Mouse (Mus musculus) layer of hippocampus, postnatal 25 days (tissue): ENCODE measurements around the gene Tdp1. TPM values are rescaled to one million over a fixed set of nuclear protein-coding genes. Genes with fewer than 3 reads are reported as not detected.

Experiments
- DNase-seq, 2 experiments: peaks; one replicate each; pipeline ENCODE4 v3.0.0; 2022; ENCODE audit warnings: mixed read lengths in 2 of 2, low spot score in 1 of 2; ENCODE audit errors: extremely low spot score in 1 of 2
- total RNA-seq, 2 experiments: library from RNA; stranded (reverse); gene quantifications; 2 replicates each; pipeline ENCODE4 v1.2.3; 2021

The Tdp1 gene
- 10 to 100 TPM; 26.2 to 29.5 TPM for total RNA-seq

DNA sequence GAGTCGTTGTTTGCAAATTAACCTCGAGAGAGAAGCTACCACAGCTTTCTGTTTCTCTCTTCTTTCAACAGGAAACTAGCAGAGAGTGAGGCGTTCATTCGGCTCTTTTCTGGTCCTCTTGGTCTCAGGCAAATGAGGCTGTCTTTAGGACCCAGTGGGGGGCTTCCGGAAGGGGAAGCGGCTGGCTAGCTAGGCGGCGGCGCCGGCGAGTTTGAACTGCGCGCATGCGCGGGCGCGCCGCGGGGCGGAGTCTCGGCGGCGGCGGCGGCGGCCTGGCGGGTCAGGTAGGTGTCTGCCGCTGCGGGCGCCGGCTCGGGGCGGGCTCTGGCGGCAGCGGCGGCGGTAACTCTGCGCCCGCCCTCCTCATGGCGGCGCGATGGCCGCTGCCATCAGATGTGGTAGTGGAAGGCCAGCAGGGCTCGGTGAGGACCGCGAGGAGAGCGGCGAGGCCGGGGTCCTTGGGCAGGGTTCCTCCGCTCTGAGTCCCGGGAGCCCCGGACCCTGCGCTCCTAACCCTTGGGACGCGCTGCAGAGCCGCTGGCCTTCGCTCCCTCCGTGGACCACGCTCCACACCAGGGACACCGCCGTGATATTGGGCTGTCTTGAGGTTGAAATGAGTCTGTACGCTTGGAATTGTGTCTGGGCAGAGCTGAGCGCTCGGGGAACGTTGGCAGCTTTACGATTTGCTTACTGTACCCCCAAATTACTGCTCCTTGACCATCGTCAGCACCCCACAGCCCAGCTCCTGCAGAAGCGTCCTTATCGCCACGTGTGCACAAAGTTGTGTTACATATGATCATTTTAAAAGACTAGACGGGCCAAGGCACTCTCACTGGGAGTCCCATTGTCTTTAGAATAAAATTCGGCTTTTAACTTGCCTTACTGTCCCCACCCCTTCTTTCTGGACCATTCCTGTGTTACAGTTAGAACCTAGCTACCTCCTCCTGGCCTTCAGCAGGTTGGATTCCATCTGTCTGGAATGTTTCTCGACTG lies at the start of gene Tdp1, which contains the start of gene Efcab11:
TSS of gene Tdp1 (plus strand) at position 249 of the 993 bp plus-strand sequence.
TSS of gene Efcab11 (minus strand) at position 171 of the 993 bp plus-strand sequence.
- DNase-seq = peak; percentile 82 to 84

DNA sequence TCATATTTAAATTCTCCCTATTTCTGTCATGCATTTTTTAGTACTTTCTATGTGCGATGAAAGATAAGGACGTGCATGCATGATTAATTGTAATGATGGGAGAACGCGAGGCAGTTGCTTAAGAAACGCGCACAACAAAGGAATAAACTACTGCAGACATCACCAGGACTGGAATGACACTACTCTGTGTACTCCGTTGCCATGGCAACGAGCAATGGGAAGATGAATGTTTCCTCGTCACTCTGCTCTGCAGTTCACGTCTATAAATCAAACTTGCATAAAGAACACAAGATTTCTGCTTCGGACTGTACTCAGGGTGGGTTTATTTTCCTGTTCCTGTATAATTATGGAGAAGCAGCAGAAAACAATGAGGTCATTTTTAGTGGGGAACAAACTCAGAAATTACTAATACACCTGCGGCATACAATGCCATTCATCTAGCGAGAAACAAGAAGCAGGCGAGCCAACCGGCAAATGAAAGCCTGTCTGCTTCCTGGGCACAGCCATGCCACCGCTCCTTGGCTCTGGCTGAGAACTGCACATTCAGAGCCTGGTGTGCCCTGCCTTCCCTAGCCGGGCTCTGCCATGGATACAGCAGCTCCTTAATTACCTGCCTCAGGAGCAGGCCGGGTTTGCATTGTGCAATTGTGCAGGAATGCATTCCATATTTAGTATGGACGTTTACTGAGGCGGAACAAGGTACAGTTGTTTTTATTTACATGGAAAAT lies 47.7 kb upstream of the Tdp1 start:
- peak in 1 of 2 experiments; percentile 30 for DNase-seq

DNA sequence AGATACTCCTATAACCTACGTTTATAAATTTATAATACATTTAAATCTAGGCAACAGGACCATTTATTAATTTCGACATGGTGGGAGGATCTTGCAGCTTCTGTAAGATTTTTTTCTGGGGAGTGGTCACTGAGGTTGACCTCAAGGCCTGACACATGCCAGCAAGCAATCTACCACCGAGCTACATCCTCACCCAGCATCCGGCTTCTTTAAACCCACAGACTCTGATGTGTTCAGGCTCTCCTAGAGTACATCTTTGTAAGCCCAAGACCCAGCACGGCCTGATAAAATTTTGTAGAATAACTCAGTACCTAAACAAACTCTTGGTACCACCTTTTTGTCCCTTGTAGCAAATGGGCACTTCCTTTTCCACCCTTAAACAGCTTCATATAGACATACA lies 46.8 kb upstream of the Tdp1 start:
- no peak for DNase-seq

DNA sequence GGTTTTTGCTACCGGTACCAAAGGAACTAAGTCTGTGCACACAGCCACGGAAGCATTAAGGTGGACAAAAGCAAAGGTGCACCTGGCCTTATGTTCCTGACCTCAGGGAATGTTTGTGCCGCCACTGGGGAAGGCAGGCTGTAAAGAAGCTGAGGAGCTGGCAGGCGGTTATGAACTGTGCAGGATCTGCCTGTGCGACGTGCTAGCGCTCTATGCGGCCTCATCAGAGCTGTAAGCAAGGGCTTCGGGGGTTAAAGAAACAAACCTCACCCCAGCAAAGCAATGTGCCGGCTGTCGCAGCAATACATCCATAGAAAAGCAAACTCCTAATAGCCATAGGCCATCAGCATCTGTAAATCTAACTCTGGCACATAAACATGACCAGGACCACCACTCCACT lies 46.2 kb upstream of the Tdp1 start:
- no peak for DNase-seq

DNA sequence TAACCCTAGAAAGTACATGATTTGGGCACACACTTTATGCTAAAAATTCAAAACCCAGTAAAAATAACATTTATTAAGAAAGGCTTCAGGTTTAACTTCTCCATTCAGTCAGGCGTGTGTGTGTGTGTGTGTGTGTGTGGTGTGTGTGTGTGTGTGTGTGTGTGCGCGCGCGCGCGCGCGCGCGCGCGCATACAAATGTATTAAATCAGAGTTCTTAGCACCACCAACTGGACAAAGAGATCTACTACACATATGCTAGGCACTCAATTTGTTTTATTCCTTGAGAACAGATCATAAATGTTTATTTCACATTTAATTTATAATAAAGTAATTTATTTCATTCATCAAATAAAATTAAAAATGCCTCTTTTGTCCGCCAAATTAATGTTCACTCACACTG lies 45.6 kb upstream of the Tdp1 start:
- no peak for DNase-seq

DNA sequence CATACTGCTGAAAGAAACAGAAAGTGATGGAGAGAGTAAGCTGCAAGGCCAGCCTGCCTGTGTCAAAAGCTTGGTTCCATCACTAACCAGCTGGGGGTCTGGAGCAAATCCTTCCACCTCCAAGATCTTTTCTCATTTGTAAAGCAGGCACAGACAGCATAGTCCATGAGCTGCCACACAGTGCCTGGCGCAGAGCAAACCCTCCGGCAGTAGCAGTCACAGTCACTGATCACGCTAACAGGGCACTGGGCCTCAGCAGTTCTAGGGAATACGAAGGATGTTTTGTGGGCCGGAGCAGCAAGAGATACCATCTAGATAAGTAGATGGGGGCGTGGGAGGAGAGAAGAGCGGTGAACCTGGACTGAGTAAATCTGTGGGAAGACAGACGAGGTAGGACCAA lies 39.4 kb upstream of the Tdp1 start:
- DNase-seq = no peak

DNA sequence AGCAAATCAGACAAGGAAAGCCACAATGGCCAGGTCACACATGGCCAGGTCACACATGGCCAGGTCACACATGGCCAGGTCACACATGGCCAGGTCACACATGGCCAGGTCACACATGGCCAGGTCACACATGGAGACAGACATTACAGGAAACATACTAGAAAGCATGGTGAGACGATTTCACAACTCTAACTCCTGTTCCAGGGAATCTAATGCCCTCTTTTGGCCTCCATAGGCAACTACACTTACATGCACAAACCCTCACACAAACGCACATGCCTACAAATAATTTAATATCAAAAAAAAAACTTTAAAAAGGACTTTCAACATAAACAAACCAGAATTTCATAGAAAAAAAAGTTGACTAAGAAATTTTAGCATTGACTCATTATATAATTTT lies 34.3 kb upstream of the Tdp1 start:
- no peak for DNase-seq

DNA sequence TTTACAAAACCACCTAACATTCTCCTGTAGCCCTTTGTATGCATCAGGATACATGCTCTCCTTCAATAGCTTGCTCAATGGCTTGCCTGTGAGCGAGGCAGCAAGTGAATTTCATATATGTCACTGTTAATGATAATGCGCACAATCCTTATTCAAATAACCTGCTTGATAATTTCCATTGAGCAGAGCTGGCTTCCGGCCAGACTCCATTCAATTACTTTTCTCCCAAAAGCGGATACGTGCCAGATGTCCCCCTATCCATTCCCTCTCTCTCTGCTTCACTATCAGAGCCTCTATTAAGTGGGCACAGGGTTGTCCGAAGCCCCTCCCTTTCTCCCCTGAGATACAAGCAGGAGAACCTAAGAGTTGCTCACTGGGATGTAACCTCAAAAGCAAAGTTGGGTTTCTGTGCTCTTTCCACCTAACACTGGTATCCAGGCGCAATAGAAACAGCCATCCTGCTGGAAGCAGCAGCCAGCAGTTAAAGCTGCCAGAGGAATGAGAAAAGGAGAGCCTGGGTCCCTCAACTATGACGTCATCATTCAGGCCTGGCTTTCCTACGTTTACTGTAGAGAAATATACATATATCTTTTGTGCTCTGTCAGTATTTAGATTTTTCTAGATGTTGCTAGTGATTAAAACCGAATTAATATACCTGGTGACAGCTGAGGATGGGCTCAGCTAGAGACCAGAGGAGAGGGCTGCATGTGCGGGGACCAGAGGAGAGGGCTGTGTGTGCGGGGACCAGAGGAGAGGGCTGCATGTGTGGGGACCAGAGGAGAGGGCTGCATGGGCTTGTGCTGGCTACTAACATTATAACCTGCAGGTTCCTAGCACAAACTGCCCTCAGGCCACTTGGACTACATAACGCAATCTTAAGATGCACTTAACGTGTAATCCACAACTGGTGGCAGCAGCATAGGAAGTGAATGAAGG lies 30.7 kb upstream of the Tdp1 start:
- no peak for DNase-seq

DNA sequence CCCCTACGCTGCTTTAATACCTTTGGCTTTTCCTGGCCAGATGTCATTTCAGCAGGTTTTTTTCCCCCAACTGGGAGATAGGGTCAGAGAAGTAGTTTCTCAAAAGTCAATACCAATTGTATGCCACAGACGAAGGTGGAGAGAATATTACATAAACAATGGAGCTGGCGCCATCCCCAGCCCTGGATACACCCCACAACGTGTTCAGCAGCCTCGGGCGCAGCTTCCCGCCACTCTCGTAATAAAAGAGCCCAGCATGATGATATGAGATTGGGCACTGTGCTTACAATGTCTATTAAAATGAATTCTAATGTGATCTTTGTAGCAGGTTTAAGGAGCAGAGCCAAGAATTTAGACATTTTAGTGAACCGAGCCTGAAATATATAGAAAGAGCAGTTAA lies 28.3 kb upstream of the Tdp1 start:
- no peak for DNase-seq

DNA sequence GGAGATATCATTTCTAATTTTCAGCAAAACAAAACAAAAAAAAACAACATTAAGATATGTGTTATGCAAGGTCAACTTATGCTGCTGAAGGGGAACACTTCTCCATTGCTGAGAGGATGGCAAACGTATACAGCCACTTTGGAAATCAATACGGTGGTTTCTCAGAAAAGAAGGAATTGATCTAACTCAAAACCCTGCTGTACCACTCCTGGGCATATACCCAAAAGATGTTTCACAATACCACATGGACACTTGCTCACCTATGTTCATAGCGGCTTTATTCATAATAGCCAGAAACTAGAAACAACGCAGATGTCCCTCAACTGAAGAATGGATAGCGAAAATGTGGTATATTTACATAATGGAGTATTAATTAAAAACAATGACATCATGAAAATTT lies 25.7 kb upstream of the Tdp1 start:
- no peak for DNase-seq

DNA sequence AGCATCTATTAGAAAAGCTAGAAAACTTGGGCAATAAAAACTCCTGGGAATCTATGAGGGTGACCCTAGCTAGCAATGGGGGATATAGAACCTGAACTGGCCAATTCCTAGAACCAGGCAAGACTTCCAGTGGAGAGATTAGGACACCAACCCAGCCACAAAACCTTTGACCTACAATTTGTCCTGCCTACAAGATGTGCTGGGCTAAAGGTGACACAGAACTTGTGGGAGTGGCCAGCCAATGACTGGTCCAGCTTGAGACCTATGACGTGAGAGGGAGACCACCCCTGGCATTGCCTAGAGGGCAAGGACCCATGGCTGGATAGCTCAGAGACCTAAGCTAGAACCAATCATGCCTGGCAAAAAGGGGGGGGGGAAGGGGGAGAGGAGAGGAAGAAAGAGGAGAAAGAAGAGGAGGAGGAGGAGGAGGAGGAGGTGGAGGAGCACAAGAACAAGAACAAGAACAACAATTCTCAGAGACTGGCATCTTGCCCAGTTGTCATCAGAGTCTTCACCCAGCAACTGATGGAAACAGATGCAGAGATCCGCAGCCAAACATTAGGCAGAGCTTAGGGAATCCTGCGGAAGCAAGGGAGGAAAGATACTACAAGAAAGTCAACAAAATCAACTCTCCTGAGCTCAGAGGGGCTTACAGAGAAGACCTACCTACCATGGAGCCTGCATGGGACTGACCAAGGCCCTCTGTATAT lies 24.8 kb upstream of the Tdp1 start:
- DNase-seq = no peak

DNA sequence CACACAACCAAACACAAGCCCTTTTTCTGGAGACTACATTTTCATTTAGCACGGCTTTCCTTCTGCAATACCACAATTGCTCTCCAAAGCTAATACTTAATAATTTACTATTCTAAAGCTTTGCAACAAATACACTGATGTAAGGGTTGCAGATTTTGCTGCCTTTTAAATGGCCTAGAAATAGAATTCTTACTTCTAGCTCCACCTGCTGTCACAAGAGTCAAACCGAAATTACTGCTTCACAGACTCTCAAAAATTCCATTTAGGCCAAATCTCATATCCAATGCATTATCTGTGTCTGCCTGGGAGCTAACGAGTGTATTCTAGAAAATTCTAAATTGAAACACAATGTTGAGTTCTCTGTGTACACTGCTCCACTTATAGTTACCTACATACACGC lies 23.3 kb upstream of the Tdp1 start:
- no peak for DNase-seq

DNA sequence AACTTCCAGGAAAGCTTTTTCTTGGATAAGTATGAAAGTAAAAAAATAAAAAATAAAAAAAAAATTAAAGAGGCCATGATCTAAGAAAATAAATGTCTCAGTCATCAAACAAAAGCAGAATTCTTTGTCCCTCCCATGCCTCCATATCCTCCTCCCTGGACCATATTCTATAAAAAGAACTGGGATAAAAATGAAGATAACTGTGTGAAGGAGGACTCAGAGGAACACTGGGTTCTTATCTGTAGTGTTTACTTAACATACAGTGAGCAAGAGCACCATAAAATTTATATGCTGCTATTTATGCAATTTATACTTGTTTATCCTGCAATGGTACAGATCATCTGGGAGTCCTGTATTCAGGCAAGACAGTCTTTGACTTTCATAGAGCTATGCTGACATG lies 19.7 kb upstream of the Tdp1 start:
- no peak for DNase-seq

DNA sequence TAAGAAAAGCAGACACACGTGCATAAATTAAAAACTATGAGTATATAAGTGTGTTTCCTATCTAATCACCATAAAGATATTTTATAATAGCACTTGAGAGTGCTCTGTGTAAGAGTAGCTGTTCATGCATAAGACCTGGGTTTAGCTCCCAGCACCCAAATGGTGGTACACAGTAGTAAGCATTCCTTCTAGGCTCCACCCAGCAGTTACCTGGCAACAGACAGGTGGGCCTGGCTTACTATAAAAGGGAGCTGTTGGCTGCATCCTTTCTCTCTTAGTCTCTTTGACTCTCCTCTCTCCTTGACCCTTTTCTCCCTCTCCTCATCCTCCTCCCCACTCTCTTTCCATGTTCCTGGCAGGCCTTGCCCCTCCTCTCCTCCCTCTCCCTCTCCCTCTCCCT lies 15.5 kb upstream of the Tdp1 start:
- no peak for DNase-seq

DNA sequence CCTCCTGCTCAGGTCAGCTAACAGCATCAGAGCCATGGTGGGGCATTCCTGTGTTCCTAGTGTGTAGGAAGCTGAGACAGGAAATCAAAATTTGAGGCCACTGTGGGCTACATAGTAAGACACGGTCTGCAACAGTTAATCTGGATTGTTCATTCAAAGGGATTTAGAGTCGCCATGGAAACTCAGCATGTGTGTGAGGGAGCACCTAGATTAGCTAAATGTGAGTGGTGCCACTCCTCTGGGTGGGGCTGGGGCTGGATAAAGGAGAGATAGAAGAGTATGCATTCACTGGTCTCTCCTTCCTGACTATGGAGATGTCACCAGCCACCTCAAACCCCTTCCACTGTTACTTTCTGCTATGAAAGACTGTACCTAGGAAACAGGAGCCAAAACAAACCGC lies 10.9 kb upstream of the Tdp1 start:
- no peak for DNase-seq

DNA sequence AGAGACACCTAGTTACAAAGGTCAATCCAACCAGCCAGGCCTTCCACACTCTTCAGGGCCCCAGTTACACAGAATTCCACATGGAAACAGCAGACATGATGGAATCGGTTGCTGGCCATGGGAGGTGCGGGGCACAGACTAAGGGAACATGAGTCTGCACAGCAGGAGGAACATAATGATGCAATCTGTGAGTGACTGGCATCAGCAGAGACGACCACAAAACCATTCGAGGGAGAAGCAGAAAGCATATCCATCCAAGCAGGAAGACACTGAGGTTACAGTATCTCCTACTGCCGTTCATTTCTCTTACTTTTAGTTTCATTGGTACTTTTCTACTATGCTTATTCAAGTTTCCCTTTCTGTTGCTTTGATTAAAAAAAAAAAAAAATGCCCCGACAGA lies 9.7 kb upstream of the Tdp1 start:
- DNase-seq = no peak

DNA sequence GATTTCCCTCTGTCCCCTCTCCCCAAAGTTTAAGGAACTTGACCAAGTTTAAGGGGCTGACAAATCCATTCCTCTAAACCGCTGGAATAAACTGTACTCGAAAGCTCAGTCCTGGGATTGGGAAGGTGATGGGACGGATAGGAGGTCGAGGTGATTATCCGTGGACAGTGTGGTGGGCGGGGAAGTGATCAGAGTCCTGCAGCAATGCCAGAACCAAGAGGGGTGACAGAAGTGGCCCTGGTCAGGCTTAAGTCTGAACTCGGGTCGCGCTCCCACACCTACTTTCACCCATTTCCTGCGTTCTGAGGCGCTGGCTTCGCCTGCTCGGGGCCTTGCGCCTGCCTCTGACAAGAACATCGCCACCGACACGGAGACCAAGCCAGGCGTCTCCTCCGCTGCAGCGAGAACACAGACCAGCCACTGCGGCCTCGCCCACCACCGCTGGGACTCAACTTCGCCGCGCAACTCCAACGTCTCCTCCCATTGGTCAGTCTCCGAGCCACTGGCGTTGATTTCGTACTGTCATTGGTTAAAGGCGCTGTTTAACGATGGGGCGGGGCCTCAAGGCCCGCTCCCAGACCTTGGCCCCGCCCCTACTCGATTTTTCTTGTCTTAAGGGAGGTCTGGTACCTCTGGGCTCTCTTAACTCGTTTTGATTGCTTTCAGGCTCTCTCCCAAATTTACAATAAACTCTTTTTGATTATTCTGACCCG lies 1.2 kb upstream of the Tdp1 start:
- DNase-seq = peak; percentile 43 to 67

DNA sequence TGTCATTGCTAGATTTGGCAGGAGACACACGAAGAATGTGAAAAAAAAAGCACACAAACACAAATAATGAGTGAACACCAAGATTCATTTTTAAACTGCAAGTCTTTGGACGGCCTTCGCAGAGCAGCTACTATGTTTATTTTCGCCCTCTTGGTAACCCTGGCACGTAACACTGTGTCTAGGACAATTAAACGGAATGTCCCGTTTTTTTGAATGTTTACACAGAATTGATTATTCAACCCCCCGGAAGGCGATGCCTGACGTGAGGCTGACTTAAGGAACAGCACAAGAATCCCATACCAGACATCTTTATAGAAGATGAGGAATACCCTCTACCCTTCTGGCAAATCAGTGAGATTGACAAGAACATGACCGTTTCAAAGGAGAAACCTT lies 608 bp upstream of the Tdp1 start:
- no peak for DNase-seq

DNA sequence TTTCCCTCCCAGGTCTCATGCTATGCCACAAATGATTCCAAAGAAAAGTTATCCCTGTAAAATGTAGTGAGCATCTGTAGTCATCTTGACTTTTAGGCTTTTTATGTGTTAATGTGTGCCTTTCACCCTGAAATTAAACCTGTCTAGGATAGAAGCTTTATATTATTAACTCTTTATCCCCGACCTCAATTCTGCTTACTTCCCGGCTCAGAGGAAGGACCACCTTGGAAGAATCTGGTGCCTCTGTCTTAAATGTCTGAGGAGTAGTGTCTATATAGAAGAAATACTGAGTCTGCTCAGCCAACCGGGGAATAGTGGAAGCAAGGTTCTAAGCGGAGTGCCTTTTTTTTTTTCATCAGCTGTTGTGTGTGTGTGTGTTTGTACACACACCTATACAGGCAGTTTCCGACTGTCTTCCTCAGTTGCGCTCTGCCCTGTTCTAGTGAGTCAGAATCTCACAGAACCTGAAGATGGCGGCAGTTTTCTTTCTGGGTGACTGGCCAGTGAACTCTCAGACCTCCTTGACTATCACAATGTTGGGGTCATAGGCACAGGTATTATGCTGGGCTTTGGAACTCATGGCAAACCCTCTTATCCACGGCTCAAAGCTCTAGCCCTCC lies 1.1 kb downstream of the Tdp1 start:
- no peak for DNase-seq
